Mouse (Mus musculus): Measurements from ENCODE around the gene Bend5.

DNA sequence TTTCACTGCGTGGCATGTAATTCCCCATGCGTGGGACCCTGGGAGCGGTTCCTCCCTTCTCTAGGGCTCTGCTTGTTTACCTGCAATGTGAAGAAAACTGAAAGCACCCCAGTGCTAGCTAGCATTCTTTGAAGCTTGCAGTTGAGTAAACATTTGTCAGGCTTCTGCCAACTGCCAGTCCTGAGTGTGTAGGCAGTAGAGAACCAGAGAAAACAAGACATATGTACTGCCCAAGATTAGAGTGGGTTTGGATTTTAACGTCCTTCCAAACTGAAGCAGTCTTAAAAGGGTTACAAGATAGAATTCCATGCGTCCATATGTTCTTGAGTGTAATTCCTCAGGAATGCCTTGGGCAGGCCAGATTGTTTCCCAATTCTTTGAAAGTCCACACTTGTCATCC, 17.6 kb downstream of the Bend5 start:
- TF ChIP-seq CTCF (IDR thresholded peaks at IDR 0.05; ENCODE audit: control insufficient read depth, insufficient read depth, low read length) (no peak), POLR2A (IDR thresholded peaks at IDR 0.05; ENCODE audit: borderline replicate concordance, control insufficient read depth, low read depth, low read length) (no peak)

All from bone marrow, adult 2 months (tissue).